Mouse (Mus musculus) heart, embryonic 11.5 days (tissue): ENCODE results near the gene Ehbp1. TPM values are rescaled to one million over a fixed set of nuclear protein-coding genes. Genes with fewer than 3 reads are reported as not detected.

ENCODE experiments used
- ATAC-seq: fragments of 200-750 bp; cut with Nextera tagmentation; replicated peaks from 2 replicates; pipeline ENCODE4 v1.8.0; 2017; ENCODE audit warnings: moderate library complexity; ENCODE audit not compliant: insufficient number of reproducible peaks, low FRiP score, low TSS enrichment
- H3K27ac ChIP-seq: fragments of 300-500 bp; sonication (generic); 2 replicates; pipeline ENCODE4 v1.5.1; 2014; ENCODE audit warnings: mild to moderate bottlenecking, low read depth, low read length
- H3K27me3 ChIP-seq: fragments of 300-500 bp; sonication (generic); 2 replicates; pipeline ENCODE4 v1.6.1; 2014; ENCODE audit warnings: mild to moderate bottlenecking, low read length, mixed read lengths; ENCODE audit not compliant: control insufficient read depth, insufficient read depth
- H3K36me3 ChIP-seq: fragments of 300-500 bp; sonication (generic); 2 replicates; pipeline ENCODE4 v1.6.1; 2014; ENCODE audit warnings: mild to moderate bottlenecking, low read length, moderate library complexity, mixed read lengths; ENCODE audit not compliant: control insufficient read depth, insufficient read depth
- H3K4me1 ChIP-seq: fragments of 300-500 bp; sonication (generic); 2 replicates; pipeline ENCODE4 v1.6.1; 2014; ENCODE audit warnings: low read length; ENCODE audit not compliant: control insufficient read depth, insufficient read depth
- H3K4me2 ChIP-seq: fragments of 300-500 bp; sonication (generic); 2 replicates; pipeline ENCODE4 v1.6.1; 2014; ENCODE audit warnings: mild to moderate bottlenecking, moderate library complexity
- H3K4me3 ChIP-seq: fragments of 300-500 bp; sonication (generic); 2 replicates; pipeline ENCODE4 v1.5.1; 2014; ENCODE audit warnings: low read depth, low read length
- H3K9ac ChIP-seq: fragments of 300-500 bp; sonication (generic); 2 replicates; pipeline ENCODE4 v1.6.1; 2014; ENCODE audit warnings: mild to moderate bottlenecking, low read depth, low read length, moderate library complexity
- H3K9me3 ChIP-seq: fragments of 300-500 bp; sonication (generic); replicated peaks from 2 replicates; pipeline ENCODE4 v1.6.1; 2016; ENCODE audit warnings: low read length; ENCODE audit not compliant: control insufficient read depth
- WGBS: fragments of 180-500 bp; shearing (Covaris S2); extraction: QIAGEN DNeasy Blood & Tissue Kit; methylation state at CpG from one replicate; pipeline ENCODE4 v1.1.7; 2014; ENCODE audit not compliant: insufficient replicate concordance; 5-methylcytosine and 5-hydroxymethylcytosine counted together
- polyA plus RNA-seq: library from polyadenylated mRNA; unstranded; fragments of >200 nt; fragmentation: Nextera tagmentation; extraction: Ambion mirVana; gene quantifications from 2 replicates; pipeline ENCODE4 v1.2.1, GENCODE M21; 2014

Ehbp1 gene
- polyA plus RNA-seq, 1 experiment from 2014 or later = 18.3 TPM

DNA sequence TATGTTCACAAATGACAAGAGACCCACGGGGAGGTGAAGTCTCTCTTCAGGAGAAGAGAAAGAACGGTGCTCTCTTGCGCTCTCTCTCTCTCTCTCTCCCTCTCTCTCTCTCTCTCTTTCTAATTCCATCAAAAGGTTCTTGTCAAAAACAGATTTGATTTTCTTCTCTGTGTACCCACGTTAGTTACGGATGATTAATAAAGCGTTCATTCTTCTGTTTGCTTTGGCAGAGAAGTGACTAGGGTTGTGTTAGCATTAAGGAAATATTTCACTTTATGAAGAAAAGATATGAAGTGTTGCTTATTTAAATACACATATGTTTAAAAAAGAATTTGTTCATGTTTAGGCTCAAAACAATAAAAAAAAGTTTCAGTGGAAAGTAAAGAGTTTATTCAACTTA lies 143.7 kb downstream of the Ehbp1 start:
- no peaks in the 10 kb centered on the region for H3K27me3 ChIP-seq
- no peak for ATAC-seq
- H3K36me3 ChIP-seq = no peaks in the 10 kb centered on the region
- H3K27ac ChIP-seq = no peak overlapping the region
- 74% methylated on average over 6 of the region's 6 CpGs for WGBS
- peaks cover 7% of the 10 kb centered on the region for H3K4me1 ChIP-seq
- no peak overlapping the region for H3K4me3 ChIP-seq
- peak overlapping the region; percentile 32; the same call in 1 of the 2 replicates for H3K4me2 ChIP-seq
- H3K9ac ChIP-seq = no peak overlapping the region
- no peaks in the 10 kb centered on the region for H3K9me3 ChIP-seq

DNA sequence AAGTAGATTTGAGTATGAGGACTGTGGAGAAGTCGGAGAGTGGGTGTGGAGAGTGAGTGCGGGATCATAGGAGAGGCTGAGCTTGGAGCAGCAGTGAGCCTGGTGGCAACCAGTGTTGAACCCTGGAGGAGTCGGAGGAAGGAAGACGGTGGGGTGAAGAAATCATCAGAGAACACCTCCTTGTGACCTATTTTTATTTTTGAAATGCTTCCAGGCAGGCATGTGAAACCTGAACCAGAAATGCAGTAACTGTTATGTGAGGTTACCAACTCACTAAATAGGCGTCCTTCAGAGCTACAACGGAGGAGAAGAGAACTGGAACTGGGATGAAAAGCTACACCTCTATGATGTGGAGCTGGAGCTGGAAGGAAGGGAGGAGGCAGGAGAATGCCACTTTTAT lies 144.2 kb downstream of the Ehbp1 start:
- no peak overlapping the region for H3K4me3 ChIP-seq
- no peaks in the 10 kb centered on the region for H3K27me3 ChIP-seq
- H3K9me3 ChIP-seq = no peaks in the 10 kb centered on the region
- no peaks in the 10 kb centered on the region for H3K36me3 ChIP-seq
- no peak overlapping the region for H3K9ac ChIP-seq
- ATAC-seq = no peak
- H3K4me1 ChIP-seq = peaks cover 7% of the 10 kb centered on the region
- H3K4me2 ChIP-seq = peak overlapping the region; percentile 32; the same call in 1 of the 2 replicates
- WGBS = 57% methylated on average over 6 of the region's 6 CpGs
- H3K27ac ChIP-seq = no peak overlapping the region

- H3K9me3 ChIP-seq = no peaks in the 10 kb centered on the region
- H3K4me2 ChIP-seq = no peak overlapping the region
- H3K27me3 ChIP-seq = no peaks in the 10 kb centered on the region
- no peak overlapping the region for H3K9ac ChIP-seq
- no peak overlapping the region for H3K27ac ChIP-seq
- H3K36me3 ChIP-seq = no peaks in the 10 kb centered on the region
- WGBS = 72% methylated on average over 4 of the region's 4 CpGs
- H3K4me1 ChIP-seq = peaks cover 7% of the 10 kb centered on the region
- no peak overlapping the region for H3K4me3 ChIP-seq
- no peak for ATAC-seq
Observed at GRCm38 (mm10) chr11:22196776-22197175, 145.3 kb downstream of the Ehbp1 start.

GRCm38 (mm10) chr11:22194607-22195006 lies 147.5 kb downstream of the Ehbp1 start:
- 41% methylated on average over 3 of the region's 3 CpGs for WGBS
- Histone ChIP-seq H3K36me3 (no peaks in the 10 kb centered on the region), H3K27ac (no peak overlapping the region), H3K4me2 (no peak overlapping the region), H3K27me3 (no peaks in the 10 kb centered on the region), H3K4me3 (no peak overlapping the region), H3K9me3 (no peaks in the 10 kb centered on the region), H3K4me1 (peaks cover 7% of the 10 kb centered on the region), H3K9ac (no peak overlapping the region)
- ATAC-seq = no peak

- no peak overlapping the region for H3K9ac ChIP-seq
Observed at GRCm38 (mm10) chr11:22190576-22190975, 151.5 kb downstream of the Ehbp1 start.

GRCm38 (mm10) chr11:22189970-22190369 lies 152.1 kb downstream of the Ehbp1 start:
- Histone ChIP-seq H3K9me3 (no peaks in the 10 kb centered on the region), H3K27ac (no peak overlapping the region), H3K27me3 (no peaks in the 10 kb centered on the region), H3K4me2 (no peak overlapping the region), H3K9ac (no peak overlapping the region), H3K4me3 (no peak overlapping the region), H3K36me3 (no peaks in the 10 kb centered on the region), H3K4me1 (no peaks in the 10 kb centered on the region)
- ATAC-seq = no peak
- WGBS = 63% methylated on average over 3 of the region's 3 CpGs

More at GRCm38 (mm10) chr11:22190576-22190975, 151.5 kb downstream of the Ehbp1 start:
- 57% methylated on average over 3 of the region's 3 CpGs for WGBS
- ATAC-seq = no peak
- Histone ChIP-seq H3K4me1 (no peaks in the 10 kb centered on the region), H3K27ac (no peak overlapping the region), H3K4me3 (no peak overlapping the region), H3K27me3 (no peaks in the 10 kb centered on the region), H3K9me3 (no peaks in the 10 kb centered on the region), H3K4me2 (no peak overlapping the region), H3K36me3 (no peaks in the 10 kb centered on the region)

GRCm38 (mm10) chr11:22181530-22182501 lies 160.3 kb downstream of the Ehbp1 start:
- no peak overlapping the region for H3K27ac ChIP-seq
- 53% methylated on average over 8 of the region's 8 CpGs for WGBS
- no peak overlapping the region for H3K4me2 ChIP-seq
- H3K36me3 ChIP-seq = no peaks in the 10 kb centered on the region
- no peak overlapping the region for H3K9ac ChIP-seq
- H3K4me1 ChIP-seq = no peaks in the 10 kb centered on the region
- no peak overlapping the region for H3K4me3 ChIP-seq
- no peaks in the 10 kb centered on the region for H3K9me3 ChIP-seq
- no peak for ATAC-seq
- H3K27me3 ChIP-seq = no peaks in the 10 kb centered on the region

GRCm38 (mm10) chr11:22180146-22180545 lies 161.9 kb downstream of the Ehbp1 start:
- Histone ChIP-seq H3K36me3 (no peaks in the 10 kb centered on the region), H3K4me2 (no peak overlapping the region), H3K4me1 (no peaks in the 10 kb centered on the region), H3K27ac (no peak overlapping the region), H3K9ac (no peak overlapping the region), H3K9me3 (no peaks in the 10 kb centered on the region), H3K27me3 (no peaks in the 10 kb centered on the region), H3K4me3 (no peak overlapping the region)
- no peak for ATAC-seq

DNA sequence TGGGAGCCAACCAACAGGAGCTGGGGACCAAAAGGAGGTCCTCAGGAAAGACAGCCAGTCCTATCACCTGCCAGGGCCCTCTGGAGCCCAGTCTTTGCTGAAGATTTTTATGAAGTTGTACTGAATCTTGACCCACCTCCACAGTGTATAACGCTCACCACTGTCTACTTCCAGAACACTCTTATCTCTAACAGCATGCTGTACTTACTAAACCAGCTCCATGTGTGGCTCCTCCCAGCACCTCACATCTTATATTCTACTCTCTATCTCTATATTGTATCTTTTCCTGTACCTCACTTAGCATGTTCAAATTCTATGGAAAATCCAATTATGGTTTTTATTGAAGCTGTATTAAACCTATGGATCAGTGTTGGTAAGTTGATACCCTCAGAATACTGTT lies 163.5 kb downstream of the Ehbp1 start:
- no peak for ATAC-seq
- Histone ChIP-seq H3K36me3 (no peaks in the 10 kb centered on the region), H3K4me3 (no peak overlapping the region), H3K27me3 (no peaks in the 10 kb centered on the region), H3K9ac (no peak overlapping the region), H3K9me3 (no peaks in the 10 kb centered on the region), H3K4me1 (no peaks in the 10 kb centered on the region), H3K4me2 (no peak overlapping the region), H3K27ac (no peak overlapping the region)
- WGBS = 48% methylated on average over 1 of the region's 1 CpGs
